8 mouse cellular contexts compared by ENCODE assay signal in the genomic region with DNA sequence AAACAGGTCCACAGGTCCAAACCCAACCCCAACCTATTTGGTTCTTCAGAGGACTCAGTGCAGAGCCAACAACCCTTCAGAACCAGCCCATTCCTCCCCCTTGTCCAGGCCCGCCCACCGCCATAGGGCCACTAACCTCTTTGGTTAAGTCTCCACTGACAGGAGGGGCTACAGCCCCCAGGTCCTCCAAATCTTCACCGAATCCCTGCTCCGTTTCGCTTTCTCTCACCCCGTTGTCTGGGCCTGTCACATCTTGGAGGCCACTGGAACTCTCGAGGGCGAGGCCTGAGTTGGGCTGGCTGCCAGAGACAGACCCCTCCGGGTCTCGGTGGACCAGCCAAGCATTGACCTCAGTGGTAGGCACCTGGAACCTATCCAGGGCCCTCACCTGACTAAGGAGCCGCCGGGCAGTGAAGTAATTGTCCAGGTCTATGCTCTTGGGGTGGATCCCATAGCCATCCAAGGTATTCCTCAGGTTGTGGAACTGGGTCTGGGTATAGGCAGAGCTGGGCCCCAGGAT. TPM values are rescaled to one million over a fixed set of nuclear protein-coding genes. Genes with fewer than 3 reads are reported as not detected.
DNase-seq lines count a peak whose midpoint lies in the region; ATAC-seq and TF ChIP-seq lines count a peak whose summit lies in the region.

No protein-coding gene starts in this region.

- H3K4me1 ChIP-seq in forebrain, embryonic 15.5 days = peaks cover 69% of the 10 kb centered on the region
- peaks cover 42% of the 10 kb centered on the region for H3K4me1 ChIP-seq in kidney, adult 2 months (ENCODE audit: control insufficient read depth, insufficient read depth, low read length)
- peaks cover 71% of the 10 kb centered on the region for H3K4me1 ChIP-seq in midbrain, embryonic 13.5 days (replicated peaks)

- TF ChIP-seq CTCF in kidney, adult 2 months (conservative IDR thresholded peaks at IDR 0.05; ENCODE audit: insufficient read depth, insufficient read length, low read depth, low read length) = no peak

- no peaks in the 10 kb centered on the region for H3K27me3 ChIP-seq in forebrain, embryonic 15.5 days
- H3K27me3 ChIP-seq in kidney, adult 2 months (replicated peaks; ENCODE audit: control insufficient read depth, insufficient read depth, low read length) = no peaks in the 10 kb centered on the region
- H3K27me3 ChIP-seq in midbrain, embryonic 13.5 days = no peaks in the 10 kb centered on the region

- H3K36me3 ChIP-seq in forebrain, embryonic 15.5 days = peaks cover 17% of the 10 kb centered on the region; the same call in 1 of the 2 replicates
- H3K36me3 ChIP-seq in kidney, adult 2 months (ENCODE audit: control insufficient read depth, insufficient read depth, low read length) = no peaks in the 10 kb centered on the region
- peaks cover 18% of the 10 kb centered on the region for H3K36me3 ChIP-seq in midbrain, embryonic 13.5 days

- no peak overlapping the region for H3K4me3 ChIP-seq in forebrain, embryonic 15.5 days
- peak overlapping the region; percentile 23 for H3K4me3 ChIP-seq in kidney, adult 2 months (ENCODE audit: insufficient read depth, low read depth, low read length)
- peak overlapping the region; percentile 2 for H3K4me3 ChIP-seq in midbrain, embryonic 13.5 days (replicated peaks)

- peak; percentile 24 for DNase-seq in lung, postnatal 10 days
- no peak for DNase-seq in lung, postnatal 36 days
- peak; percentile 33 for DNase-seq in kidney, adult 2 months
- DNase-seq in urinary bladder, postnatal 25 days (ENCODE audit: low spot score) = no peak
- DNase-seq in adrenal gland, postnatal 4 days (ENCODE audit: low spot score in 2 of 2) = no peak
- DNase-seq in ovary, postnatal 10 days (ENCODE audit: low spot score) = no peak

- no peak overlapping the region for H3K9ac ChIP-seq in forebrain, embryonic 15.5 days (replicated peaks)
- peak overlapping the region; percentile 43; the same call in 1 of the 2 replicates for H3K9ac ChIP-seq in midbrain, embryonic 13.5 days (replicated peaks)

- no peak for TF ChIP-seq POLR2A in kidney, adult 2 months (IDR thresholded peaks at IDR 0.05; ENCODE audit: low read depth, low read length)

- 0 out of 2 replicates have a peak overlapping the region, but pooled peaks have one; percentile 8 for H3K4me2 ChIP-seq in forebrain, embryonic 15.5 days (replicated peaks)
- peak overlapping the region; percentile 97 for H3K4me2 ChIP-seq in midbrain, embryonic 13.5 days (replicated peaks)

- H3K9me3 ChIP-seq in forebrain, embryonic 15.5 days = no peaks in the 10 kb centered on the region
- no peaks in the 10 kb centered on the region for H3K9me3 ChIP-seq in midbrain, embryonic 13.5 days

- 69% methylated on average over 12 of the region's 12 CpGs for WGBS in forebrain, embryonic 15.5 days
- WGBS in kidney, adult 2 months = 28% methylated on average over 12 of the region's 12 CpGs
- WGBS in midbrain, embryonic 13.5 days = 89% methylated on average over 12 of the region's 12 CpGs

- H3K27ac ChIP-seq in forebrain, embryonic 15.5 days (replicated peaks) = no peak overlapping the region
- peak overlapping the region; percentile 36 for H3K27ac ChIP-seq in kidney, adult 2 months (ENCODE audit: insufficient read depth, low read depth, low read length)
- H3K27ac ChIP-seq in midbrain, embryonic 13.5 days = no peak overlapping the region

- ATAC-seq in forebrain, embryonic 15.5 days (replicated peaks) = no peak
- ATAC-seq in midbrain, embryonic 13.5 days = no peak

RNA-seq across cellular contexts. Expression of a gene that starts 2.6 kb away (rescaled TPM):
- 55.7 and 59.6 TPM in 2 replicates for polyA plus RNA-seq in forebrain, embryonic 15.5 days (2015; fragmentation: Nextera tagmentation; extraction: Ambion mirVana)
- 230 and 252 TPM in 2 replicates for polyA plus RNA-seq in kidney, adult 2 months (2012; rRNA removed)
- polyA plus RNA-seq in midbrain, embryonic 13.5 days (2015; fragmentation: Nextera tagmentation; extraction: Ambion mirVana) = 67.8 and 69.0 TPM in 2 replicates
- total RNA-seq in adrenal gland, postnatal 4 days (2021) = 100 to 1,000 TPM; 269 to 272 TPM

RNA-seq across cellular contexts. Expression of a gene that starts 22.5 kb away (rescaled TPM):
- polyA plus RNA-seq in forebrain, embryonic 15.5 days (2015; fragmentation: Nextera tagmentation; extraction: Ambion mirVana) = 12.2 and 13.5 TPM in 2 replicates
- polyA plus RNA-seq in kidney, adult 2 months (2012; rRNA removed) = 56.2 and 61.6 TPM in 2 replicates
- polyA plus RNA-seq in midbrain, embryonic 13.5 days (2015; fragmentation: Nextera tagmentation; extraction: Ambion mirVana) = 14.8 and 19.7 TPM in 2 replicates
- 10 to 100 TPM; 53.2 to 62.5 TPM for total RNA-seq in adrenal gland, postnatal 4 days (2021)

RNA-seq across cellular contexts. Expression of a gene that starts 38.2 kb away (rescaled TPM):
- polyA plus RNA-seq in forebrain, embryonic 15.5 days (2015; fragmentation: Nextera tagmentation; extraction: Ambion mirVana) = 102 and 108 TPM in 2 replicates
- polyA plus RNA-seq in kidney, adult 2 months (2012; rRNA removed) = 17.9 and 18.7 TPM in 2 replicates
- 130 and 137 TPM in 2 replicates for polyA plus RNA-seq in midbrain, embryonic 13.5 days (2015; fragmentation: Nextera tagmentation; extraction: Ambion mirVana)
- 100 to 1,000 TPM in 1 of 2 experiments, 10 to 100 TPM in 1; 93.5 to 109 TPM for total RNA-seq in adrenal gland, postnatal 4 days (2021)

RNA-seq across cellular contexts. Expression of a gene that starts 49.8 kb away (rescaled TPM):
- 45.4 and 45.8 TPM in 2 replicates for polyA plus RNA-seq in forebrain, embryonic 15.5 days (2015; fragmentation: Nextera tagmentation; extraction: Ambion mirVana)
- 13.2 and 13.7 TPM in 2 replicates for polyA plus RNA-seq in kidney, adult 2 months (2012; rRNA removed)
- 45.6 and 47.4 TPM in 2 replicates for polyA plus RNA-seq in midbrain, embryonic 13.5 days (2015; fragmentation: Nextera tagmentation; extraction: Ambion mirVana)
- 10 to 100 TPM; 27.8 TPM for total RNA-seq in adrenal gland, postnatal 4 days (2021)

Comparison
In these comparisons a context has a peak if more than half of its experiments do, and no peak if none do; other contexts are left out.
1. DNase-seq: peak in lung, postnatal 10 days (single experiment) and kidney, adult 2 months (single experiment); none in lung, postnatal 36 days (single experiment), urinary bladder, postnatal 25 days (single experiment), adrenal gland, postnatal 4 days (0 of 2) and ovary, postnatal 10 days (single experiment).